Mouse (Mus musculus) brain, embryonic 14.5 days (tissue): ENCODE data around the gene Pde8a.

Experiments
- CTCF ChIP-seq: fragments of 200-500 bp; IDR thresholded peaks from 2 replicates; pipeline ENCODE4 v1.5.1; 2012; ENCODE audit warnings: inconsistent platforms, mild to moderate bottlenecking, moderate library complexity, borderline replicate concordance; ENCODE audit not compliant: insufficient read depth, insufficient read length; ENCODE audit errors: extremely low read depth
- POLR2A ChIP-seq: fragments of 200-500 bp; IDR thresholded peaks from 2 replicates; pipeline ENCODE4 v1.6.1; 2012; ENCODE audit warnings: mild to moderate bottlenecking, inconsistent platforms, borderline replicate concordance; ENCODE audit not compliant: poor library complexity, insufficient read depth, insufficient read length, severe bottlenecking; ENCODE audit errors: extremely low read depth

GRCm38 (mm10) chr7:81256773-81257172 lies 43.4 kb downstream of the Pde8a start:
- TF ChIP-seq CTCF (no peak), POLR2A (no peak)
